Mouse (Mus musculus): Measurements from ENCODE around the gene Tcea3. TPM values are rescaled to one million over a fixed set of nuclear protein-coding genes. Genes with fewer than 3 reads are reported as not detected.

Tcea3 gene
- total RNA-seq, 2 experiments from 2014 or later, result not detected

GRCm38 (mm10) chr4:136268912-136269311 lies 21.4 kb downstream of the Tcea3 start:
- no peak for ATAC-seq (replicated peaks; ENCODE audit: poor library complexity, severe bottlenecking)

- ATAC-seq (replicated peaks; ENCODE audit: poor library complexity, severe bottlenecking), result no peak
Observed at GRCm38 (mm10) chr4:136270648-136271047, 23.1 kb downstream of the Tcea3 start.

- ATAC-seq (replicated peaks; ENCODE audit: poor library complexity, severe bottlenecking), result no peak
Observed at GRCm38 (mm10) chr4:136281097-136281496, 33.6 kb downstream of the Tcea3 start.

- ATAC-seq (replicated peaks; ENCODE audit: poor library complexity, severe bottlenecking), result no peak
Observed at GRCm38 (mm10) chr4:136281611-136282010, 34.1 kb downstream of the Tcea3 start.

- ATAC-seq (replicated peaks; ENCODE audit: poor library complexity, severe bottlenecking), result no peak
Observed at GRCm38 (mm10) chr4:136282621-136283480, 35.3 kb downstream of the Tcea3 start.

GRCm38 (mm10) chr4:136283783-136284182 lies 36.3 kb downstream of the Tcea3 start:
- ATAC-seq (replicated peaks; ENCODE audit: poor library complexity, severe bottlenecking), result no peak

- ATAC-seq (replicated peaks; ENCODE audit: poor library complexity, severe bottlenecking), result no peak
Observed at GRCm38 (mm10) chr4:136284455-136284854, 36.9 kb downstream of the Tcea3 start, which contains the start of gene Zfp46. Gene Zfp46 (plus strand): TSS chr4:136284683.

GRCm38 (mm10) chr4:136284891-136285290 lies 37.4 kb downstream of the Tcea3 start:
- no peak for ATAC-seq (replicated peaks; ENCODE audit: poor library complexity, severe bottlenecking)

GRCm38 (mm10) chr4:136285348-136285810 lies 37.9 kb downstream of the Tcea3 start:
- ATAC-seq (replicated peaks; ENCODE audit: poor library complexity, severe bottlenecking), result peak; percentile 89

- ATAC-seq (replicated peaks; ENCODE audit: poor library complexity, severe bottlenecking), result peak; percentile 84
Observed at GRCm38 (mm10) chr4:136285811-136286371, 38.4 kb downstream of the Tcea3 start.

GRCm38 (mm10) chr4:136289918-136290780 lies 42.6 kb downstream of the Tcea3 start:
- ATAC-seq (replicated peaks; ENCODE audit: poor library complexity, severe bottlenecking), result no peak

- no peak for ATAC-seq (replicated peaks; ENCODE audit: poor library complexity, severe bottlenecking)
Observed at GRCm38 (mm10) chr4:136290781-136291595, 43.5 kb downstream of the Tcea3 start.

GRCm38 (mm10) chr4:136291692-136292091 lies 44.2 kb downstream of the Tcea3 start:
- ATAC-seq (replicated peaks; ENCODE audit: poor library complexity, severe bottlenecking), result no peak

- ATAC-seq (replicated peaks; ENCODE audit: poor library complexity, severe bottlenecking), result no peak
Observed at GRCm38 (mm10) chr4:136295941-136296340, 48.4 kb downstream of the Tcea3 start.

GRCm38 (mm10) chr4:136302462-136302861 lies 54.9 kb downstream of the Tcea3 start:
- ATAC-seq (replicated peaks; ENCODE audit: poor library complexity, severe bottlenecking), result no peak

- no peak for ATAC-seq (replicated peaks; ENCODE audit: poor library complexity, severe bottlenecking)
Observed at GRCm38 (mm10) chr4:136304181-136304580, 56.7 kb downstream of the Tcea3 start.

GRCm38 (mm10) chr4:136308355-136308754 lies 60.8 kb downstream of the Tcea3 start:
- ATAC-seq (replicated peaks; ENCODE audit: poor library complexity, severe bottlenecking), result no peak

- peak; percentile 65 for ATAC-seq (replicated peaks; ENCODE audit: poor library complexity, severe bottlenecking)
Observed at GRCm38 (mm10) chr4:136309780-136310179, 62.3 kb downstream of the Tcea3 start.

- ATAC-seq (replicated peaks; ENCODE audit: poor library complexity, severe bottlenecking), result peak; percentile 95
Observed at GRCm38 (mm10) chr4:136310229-136311041, 62.9 kb downstream of the Tcea3 start, which contains the start of gene Hnrnpr. Gene Hnrnpr (plus strand): TSS chr4:136310942.
